Mouse (Mus musculus) myocyte (in vitro differentiated cells): ENCODE results near the gene Zscan2. TPM values are rescaled to one million over a fixed set of nuclear protein-coding genes. Genes with fewer than 3 reads are reported as not detected.

ENCODE experiments used
- H3K27me3 ChIP-seq: one replicate; pipeline ENCODE4 v1.6.1; 2011; ENCODE audit not compliant: control insufficient read depth, insufficient read depth, insufficient read length
- H3K36me3 ChIP-seq: one replicate; pipeline ENCODE4 v1.6.1; 2011; ENCODE audit not compliant: control insufficient read depth, insufficient read depth
- H3K4me2 ChIP-seq: one replicate; pipeline ENCODE4 v1.6.1; 2011; ENCODE audit warnings: low read depth, control low read depth
- H3K4me3 ChIP-seq: one replicate; pipeline ENCODE4 v1.5.1; 2011; ENCODE audit warnings: mild to moderate bottlenecking, control low read depth, moderate library complexity
- H3K79me2 ChIP-seq: one replicate; pipeline ENCODE4 v1.6.1; 2011; ENCODE audit not compliant: control insufficient read depth, insufficient read depth
- H3ac ChIP-seq: one replicate; pipeline ENCODE4 v1.6.1; 2011; ENCODE audit not compliant: control insufficient read depth, insufficient read length
- CEBPB ChIP-seq: IDR thresholded peaks from 2 replicates; pipeline ENCODE4 v1.6.1; 2011; ENCODE audit warnings: mild to moderate bottlenecking, moderate library complexity; ENCODE audit not compliant: poor library complexity, insufficient read depth, severe bottlenecking
- E2F4 ChIP-seq: IDR thresholded peaks from one replicate; pipeline ENCODE4 v1.6.1; 2011; ENCODE audit warnings: mild to moderate bottlenecking, control low read depth, moderate library complexity; ENCODE audit not compliant: insufficient read depth
- MAX ChIP-seq: IDR thresholded peaks from one replicate; pipeline ENCODE4 v1.6.1; 2011; ENCODE audit warnings: low read depth, mild to moderate bottlenecking, control low read depth
- MYOD1 ChIP-seq, 3 experiments: IDR thresholded peaks; one replicate each; pipeline ENCODE4 v1.6.1; 2011; ENCODE audit warnings: control low read depth in 2 of 3, low read depth in 2 of 3, mild to moderate bottlenecking in 2 of 3, moderate library complexity in 1 of 3; ENCODE audit not compliant: insufficient read length in 2 of 3, control insufficient read depth in 1 of 3
- MYOG ChIP-seq, 3 experiments: IDR thresholded peaks; one replicate each; pipeline ENCODE4 v1.6.1; 2011; ENCODE audit warnings: control low read depth in 2 of 3, low read depth in 2 of 3, mild to moderate bottlenecking in 2 of 3; ENCODE audit not compliant: insufficient read length in 2 of 3, control insufficient read depth in 1 of 3, insufficient read depth in 1 of 3
- POLR2A ChIP-seq: IDR thresholded peaks from one replicate; pipeline ENCODE4 v1.6.1; 2011; ENCODE audit warnings: low read depth, mild to moderate bottlenecking, control low read depth, moderate library complexity; ENCODE audit not compliant: insufficient read length
- POLR2AphosphoS2 ChIP-seq: IDR thresholded peaks from one replicate; pipeline ENCODE4 v1.6.1; 2011; ENCODE audit warnings: low read depth, control low read depth; ENCODE audit not compliant: insufficient read length
- REST ChIP-seq: IDR thresholded peaks from one replicate; pipeline ENCODE4 v1.6.1; 2011; ENCODE audit warnings: mild to moderate bottlenecking, control low read depth, moderate library complexity; ENCODE audit not compliant: insufficient read depth, insufficient read length
- SRF ChIP-seq: IDR thresholded peaks from one replicate; pipeline ENCODE4 v1.6.1; 2011; ENCODE audit warnings: low read depth; ENCODE audit not compliant: control insufficient read depth, insufficient read length
- TCF12 ChIP-seq: IDR thresholded peaks from one replicate; pipeline ENCODE4 v1.6.1; 2011; ENCODE audit warnings: mild to moderate bottlenecking, control low read depth; ENCODE audit not compliant: poor library complexity, insufficient read depth, severe bottlenecking
- TCF3 ChIP-seq: IDR thresholded peaks from one replicate; pipeline ENCODE4 v1.6.1; 2011; ENCODE audit warnings: low read depth, control low read depth; ENCODE audit not compliant: insufficient read length
- USF1 ChIP-seq: IDR thresholded peaks from one replicate; pipeline ENCODE4 v1.6.1; 2011; ENCODE audit warnings: low read depth, mild to moderate bottlenecking, control low read depth, moderate library complexity
- polyA plus RNA-seq: library from polyadenylated mRNA; unstranded; fragments of >200 nt; fragmentation: generic; extraction: Trizol; gene quantifications from one replicate; pipeline ENCODE4 v1.2.1, GENCODE M21; 2012; ENCODE audit warnings: missing spikeins

The Zscan2 gene
- polyA plus RNA-seq, 1 experiment = 6.3 TPM

DNA sequence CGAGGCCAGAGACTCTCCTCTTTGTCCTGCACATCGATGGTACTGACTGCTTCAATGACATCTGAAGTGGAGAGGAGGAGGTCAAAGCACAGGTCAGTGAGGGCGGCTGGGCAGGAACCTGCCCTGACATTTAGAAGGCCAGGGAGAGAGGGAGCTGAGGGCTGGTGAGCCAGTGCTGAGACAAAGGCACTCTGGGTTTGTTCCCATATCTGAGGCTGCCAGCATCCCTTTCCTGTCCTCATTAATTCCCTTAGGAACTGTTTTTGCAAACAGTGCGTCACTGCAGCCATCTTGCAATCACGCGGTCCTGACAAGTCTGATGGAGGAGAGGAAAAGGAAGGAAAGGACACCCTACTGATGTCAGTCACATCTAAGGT lies 33.0 kb downstream of the Zscan2 start:
- Histone ChIP-seq H3K4me2 (no peak overlapping the region), H3K27me3 (no peaks in the 10 kb centered on the region), H3K36me3 (peaks cover 15% of the 10 kb centered on the region), H3K4me3 (no peak overlapping the region), H3K79me2 (no peaks in the 10 kb centered on the region), H3ac (no peak overlapping the region)
- TF ChIP-seq CEBPB (no peak), E2F4 (no peak), TCF12 (no peak), POLR2A (no peak), MAX (no peak), POLR2AphosphoS2 (no peak), REST (no peak), USF1 (no peak), TCF3 (no peak), MYOG (IDR thresholded peaks at IDR 0.05; ENCODE audit: control insufficient read depth in 1 of 3, insufficient read depth in 1 of 3, insufficient read length in 2 of 3, low read depth in 2 of 3) (no peak), MYOD1 (IDR thresholded peaks at IDR 0.05; ENCODE audit: control insufficient read depth in 1 of 3, insufficient read length in 2 of 3, low read depth in 2 of 3) (no peak), SRF (no peak)

GRCm38 (mm10) chr7:80894196-80894595 lies 33.5 kb downstream of the Zscan2 start:
- Histone ChIP-seq H3ac (no peak overlapping the region), H3K4me3 (no peak overlapping the region), H3K4me2 (no peak overlapping the region), H3K79me2 (no peaks in the 10 kb centered on the region), H3K27me3 (no peaks in the 10 kb centered on the region), H3K36me3 (peaks cover 15% of the 10 kb centered on the region)
- TF ChIP-seq REST (no peak), POLR2AphosphoS2 (no peak), SRF (no peak), TCF3 (no peak), MYOD1 (IDR thresholded peaks at IDR 0.05; ENCODE audit: control insufficient read depth in 1 of 3, insufficient read length in 2 of 3, low read depth in 2 of 3) (no peak), USF1 (no peak), MAX (no peak), MYOG (IDR thresholded peaks at IDR 0.05; ENCODE audit: control insufficient read depth in 1 of 3, insufficient read depth in 1 of 3, insufficient read length in 2 of 3, low read depth in 2 of 3) (no peak)

DNA sequence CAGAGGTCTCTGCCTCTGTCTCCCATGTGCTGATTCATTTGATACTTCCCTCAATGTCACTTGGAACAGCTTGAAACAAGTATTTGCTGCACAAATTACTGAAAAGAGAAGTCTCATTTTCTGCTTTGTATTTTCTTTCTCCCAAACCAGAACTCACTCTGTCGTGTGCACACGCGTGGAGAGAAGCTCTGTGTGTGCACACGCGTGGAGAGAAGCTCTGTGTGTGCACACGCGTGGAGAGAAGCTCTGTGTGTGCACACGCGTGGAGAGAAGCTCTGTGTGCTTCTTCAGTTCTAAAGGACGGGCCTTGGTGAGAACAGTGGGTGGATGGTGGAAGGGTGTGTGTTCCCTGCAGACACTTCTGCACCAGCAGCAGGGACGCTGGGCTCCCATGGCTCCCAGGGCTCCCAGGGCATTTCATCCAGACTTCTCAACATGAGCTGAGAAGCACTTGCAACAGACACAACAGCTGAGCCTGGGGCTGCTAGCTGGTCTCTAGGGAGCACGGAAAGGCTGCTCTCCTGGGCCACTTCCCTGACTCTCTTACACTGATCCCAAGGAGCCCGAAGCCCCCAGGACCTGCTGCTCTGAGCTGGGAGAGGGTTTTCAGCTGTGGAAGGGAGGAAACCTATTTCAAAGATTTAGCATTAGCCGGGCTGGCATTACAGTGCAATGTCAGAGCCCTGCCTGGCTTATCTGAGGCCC lies 34.2 kb downstream of the Zscan2 start:
- H3K27me3 ChIP-seq = no peaks in the 10 kb centered on the region
- H3K79me2 ChIP-seq = no peaks in the 10 kb centered on the region
- H3K4me3 ChIP-seq = no peak overlapping the region
- peaks cover 15% of the 10 kb centered on the region for H3K36me3 ChIP-seq
- no peak for TF ChIP-seq USF1
- TF ChIP-seq TCF3 = no peak
- no peak for TF ChIP-seq MYOG (IDR thresholded peaks at IDR 0.05; ENCODE audit: control insufficient read depth in 1 of 3, insufficient read depth in 1 of 3, insufficient read length in 2 of 3, low read depth in 2 of 3)
- no peak for TF ChIP-seq E2F4
- no peak for TF ChIP-seq CEBPB
- TF ChIP-seq POLR2A = no peak
- no peak for TF ChIP-seq POLR2AphosphoS2
- no peak for TF ChIP-seq SRF
- no peak for TF ChIP-seq MYOD1 (IDR thresholded peaks at IDR 0.05; ENCODE audit: control insufficient read depth in 1 of 3, insufficient read length in 2 of 3, low read depth in 2 of 3)
- no peak for TF ChIP-seq MAX
- no peak overlapping the region for H3K4me2 ChIP-seq
- H3ac ChIP-seq = no peak overlapping the region

DNA sequence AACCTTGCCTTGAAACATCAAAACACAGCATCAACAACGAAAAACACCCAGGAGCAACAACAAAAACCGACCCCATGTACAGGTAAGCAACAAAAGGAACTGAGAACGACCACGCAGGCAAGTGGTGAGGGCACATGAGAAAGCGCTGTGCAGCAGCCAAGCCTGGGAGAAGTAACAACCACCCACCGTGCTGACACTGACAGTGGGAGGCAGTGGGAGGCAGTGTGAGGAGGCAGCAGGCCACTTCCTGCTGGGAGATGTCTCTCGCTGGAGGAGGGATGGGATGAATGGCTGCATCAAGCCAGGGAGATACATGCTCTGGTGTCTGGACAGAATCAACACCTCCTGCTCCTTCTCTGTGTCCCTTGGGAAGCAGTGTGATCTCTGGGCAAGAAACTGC lies 36.4 kb downstream of the Zscan2 start:
- H3K4me3 ChIP-seq = no peak overlapping the region
- no peaks in the 10 kb centered on the region for H3K79me2 ChIP-seq
- H3K27me3 ChIP-seq = no peaks in the 10 kb centered on the region
- TF ChIP-seq TCF12 (no peak), CEBPB (no peak), SRF (no peak), TCF3 (no peak), MAX (no peak), E2F4 (no peak), MYOD1 (IDR thresholded peaks at IDR 0.05; ENCODE audit: control insufficient read depth in 1 of 3, insufficient read length in 2 of 3, low read depth in 2 of 3) (no peak), POLR2AphosphoS2 (no peak), MYOG (IDR thresholded peaks at IDR 0.05; ENCODE audit: control insufficient read depth in 1 of 3, insufficient read depth in 1 of 3, insufficient read length in 2 of 3, low read depth in 2 of 3) (no peak), REST (no peak), POLR2A (no peak)
- peaks cover 10% of the 10 kb centered on the region for H3K36me3 ChIP-seq
- H3K4me2 ChIP-seq = no peak overlapping the region
- H3ac ChIP-seq = no peak overlapping the region

- Histone ChIP-seq H3K27me3 (no peaks in the 10 kb centered on the region), H3K36me3 (peaks cover 8% of the 10 kb centered on the region), H3ac (no peak overlapping the region), H3K4me3 (no peak overlapping the region), H3K4me2 (no peak overlapping the region), H3K79me2 (no peaks in the 10 kb centered on the region)
- no peak for TF ChIP-seq TCF12
- no peak for TF ChIP-seq MYOD1 (IDR thresholded peaks at IDR 0.05; ENCODE audit: control insufficient read depth in 1 of 3, insufficient read length in 2 of 3, low read depth in 2 of 3)
- no peak for TF ChIP-seq MYOG (IDR thresholded peaks at IDR 0.05; ENCODE audit: control insufficient read depth in 1 of 3, insufficient read depth in 1 of 3, insufficient read length in 2 of 3, low read depth in 2 of 3)
- no peak for TF ChIP-seq E2F4
- no peak for TF ChIP-seq POLR2A
- no peak for TF ChIP-seq REST
- no peak for TF ChIP-seq USF1
- TF ChIP-seq CEBPB = no peak
- TF ChIP-seq SRF = no peak
- no peak for TF ChIP-seq TCF3
- TF ChIP-seq POLR2AphosphoS2 = no peak
- TF ChIP-seq MAX = no peak
Observed at GRCm38 (mm10) chr7:80897721-80898120, 37.0 kb downstream of the Zscan2 start.
